ENCODE assay signal across 12 mouse cellular contexts in the genomic region with DNA sequence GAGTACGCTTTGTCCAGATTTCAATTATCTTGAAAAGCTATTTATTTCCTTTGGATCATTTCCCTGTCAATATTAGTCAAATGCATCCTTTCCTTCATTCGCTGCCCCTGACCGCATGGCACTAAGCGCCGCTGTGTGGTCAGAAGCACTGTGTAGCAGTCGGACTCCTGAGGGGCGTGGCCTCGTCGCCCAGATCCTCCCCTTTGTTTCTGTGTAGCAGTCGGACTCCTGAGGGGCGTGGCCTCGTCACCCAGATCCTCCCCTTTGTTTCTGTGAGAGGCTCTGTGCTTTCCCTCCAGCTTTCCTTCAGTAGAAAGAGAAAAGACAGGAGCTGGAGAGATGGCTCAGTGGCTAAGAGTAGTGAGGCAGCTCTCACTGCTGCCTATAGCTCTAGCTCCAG. TPM values are rescaled to one million over a fixed set of nuclear protein-coding genes. Genes with fewer than 3 reads are reported as not detected.
DNase-seq lines count a peak whose midpoint lies in the region; ATAC-seq lines count a peak whose summit lies in the region.
"Had no signal": no experiment of that assay in that cellular context is flagged by ENCODE, and none has a peak within 500 bp of the region (broad histone marks: within the 10 kb centered on the region; RNA-seq: fewer than 3 reads in every experiment).

No protein-coding gene starts in this region.

- H3K4me1 ChIP-seq in hindbrain, embryonic 12.5 days: no peaks in the 10 kb centered on the region
- H3K4me1 ChIP-seq in hindbrain, embryonic 16.5 days (ENCODE audit: control insufficient read depth, insufficient read depth, low read depth, low read length): no peaks in the 10 kb centered on the region
- H3K4me1 ChIP-seq in embryonic facial prominence, embryonic 10.5 days: 0 out of 2 replicates have a peak, but pooled peaks cover 5% of the 10 kb centered on the region
- H3K4me1 ChIP-seq: limb, embryonic 13.5 days had no signal

- H3K4me3 ChIP-seq in hindbrain, embryonic 12.5 days: no peak overlapping the region
- H3K4me3 ChIP-seq in hindbrain, embryonic 16.5 days (ENCODE audit: low read length): no peak overlapping the region
- H3K4me3 ChIP-seq in embryonic facial prominence, embryonic 10.5 days: no peak overlapping the region
- H3K4me3 ChIP-seq: embryonic facial prominence, embryonic 13.5 days; limb, embryonic 13.5 days had no signal

- intact Hi-C loops in left cerebral cortex, postnatal 4 days (cut with DNase I): no loop called here

- peaks cover 2% of the 10 kb centered on the region for H3K36me3 ChIP-seq in hindbrain, embryonic 12.5 days
- peaks cover 2% of the 10 kb centered on the region for H3K36me3 ChIP-seq in hindbrain, embryonic 16.5 days (ENCODE audit: control insufficient read depth, insufficient read depth, low read length)
- H3K36me3 ChIP-seq in embryonic facial prominence, embryonic 10.5 days (replicated peaks): peaks cover 32% of the 10 kb centered on the region

- 57% methylated on average over 12 of the region's 12 CpGs for WGBS in hindbrain, embryonic 12.5 days
- WGBS in hindbrain, embryonic 16.5 days: 54% methylated on average over 12 of the region's 12 CpGs
- WGBS in embryonic facial prominence, embryonic 10.5 days: 56% methylated on average over 12 of the region's 12 CpGs

- H3K27me3 ChIP-seq in hindbrain, embryonic 12.5 days: no peaks in the 10 kb centered on the region
- H3K27me3 ChIP-seq in hindbrain, embryonic 16.5 days (replicated peaks; ENCODE audit: control insufficient read depth, insufficient read depth, low read length): no peaks in the 10 kb centered on the region
- H3K27me3 ChIP-seq in embryonic facial prominence, embryonic 10.5 days (replicated peaks; ENCODE audit: low read depth, poor library complexity, severe bottlenecking): no peaks in the 10 kb centered on the region
- H3K27me3 ChIP-seq: embryonic facial prominence, embryonic 13.5 days; limb, embryonic 13.5 days had no signal

- no peak overlapping the region for H3K27ac ChIP-seq in hindbrain, embryonic 12.5 days
- H3K27ac ChIP-seq in hindbrain, embryonic 16.5 days (ENCODE audit: low read depth, low read length): no peak overlapping the region
- no peak overlapping the region for H3K27ac ChIP-seq in embryonic facial prominence, embryonic 10.5 days (replicated peaks)
- H3K27ac ChIP-seq: embryonic facial prominence, embryonic 13.5 days; limb, embryonic 13.5 days had no signal

- no peaks in the 10 kb centered on the region for H3K9me3 ChIP-seq in hindbrain, embryonic 12.5 days (replicated peaks)
- H3K9me3 ChIP-seq in hindbrain, embryonic 16.5 days (ENCODE audit: control insufficient read depth, low read length): no peaks in the 10 kb centered on the region
- no peaks in the 10 kb centered on the region for H3K9me3 ChIP-seq in embryonic facial prominence, embryonic 10.5 days
- H3K9me3 ChIP-seq: embryonic facial prominence, embryonic 13.5 days; limb, embryonic 13.5 days had no signal

- no peak overlapping the region for H3K4me2 ChIP-seq in hindbrain, embryonic 12.5 days (replicated peaks)
- H3K4me2 ChIP-seq in hindbrain, embryonic 16.5 days (ENCODE audit: low read length): no peak overlapping the region
- H3K4me2 ChIP-seq: embryonic facial prominence, embryonic 13.5 days; limb, embryonic 13.5 days had no signal

- no peak overlapping the region for H3K9ac ChIP-seq in hindbrain, embryonic 12.5 days
- H3K9ac ChIP-seq in hindbrain, embryonic 16.5 days (ENCODE audit: low read depth, low read length): no peak overlapping the region
- H3K9ac ChIP-seq: embryonic facial prominence, embryonic 13.5 days; limb, embryonic 13.5 days had no signal

- peak; percentile 50; the same call in 1 of the 2 replicates for ATAC-seq in hindbrain, embryonic 12.5 days (ENCODE audit: low FRiP score)
- no peak for ATAC-seq in hindbrain, embryonic 16.5 days
- no peak for ATAC-seq in granulocyte monocyte progenitor cell, adult 5-6 weeks (replicated peaks; ENCODE audit: poor library complexity, severe bottlenecking)

- DNase-seq in Muller cell, postnatal 12 days (ENCODE audit: inconsistent ontology term): peak; percentile 67
- DNase-seq in embryonic facial prominence, embryonic 10.5 days (ENCODE audit: low spot score): peak; percentile 55
- peak; percentile 32 for DNase-seq in lung, postnatal 10 days
- DNase-seq in left cerebral cortex, postnatal 4 days: no peak
- no peak for DNase-seq in urinary bladder, postnatal 4 days (ENCODE audit: low spot score in 2 of 2)
- DNase-seq: heart, adult 11 months; kidney, postnatal 36 days had no signal

RNA-seq across cellular contexts. Expression of gene Tpst1, which starts 23.6 kb away (rescaled TPM):
- 57.0 and 62.9 TPM in 2 replicates for polyA plus RNA-seq in hindbrain, embryonic 12.5 days (2016; fragmentation: Nextera tagmentation; extraction: Ambion mirVana)
- 58.3 and 59.2 TPM in 2 replicates for polyA plus RNA-seq in hindbrain, embryonic 16.5 days (2015; fragmentation: Nextera tagmentation; extraction: Ambion mirVana)
- polyA plus RNA-seq in embryonic facial prominence, embryonic 10.5 days (2016; fragmentation: Nextera tagmentation; extraction: Ambion mirVana): 52.3 and 55.6 TPM in 2 replicates
- total RNA-seq in left cerebral cortex, postnatal 4 days (2021): 10 to 100 TPM; 33.8 to 38.2 TPM
- total RNA-seq in granulocyte monocyte progenitor cell, adult 5-6 weeks (2014; fragmentation: Nextera tagmentation): 16.0 and 17.3 TPM in 2 replicates
- 3.4 and 7.5 TPM in 2 replicates for total RNA-seq in granulocyte monocyte progenitor cell, adult 5-6 weeks (2017)

RNA-seq across cellular contexts. Expression of gene Kctd7, which starts 47.9 kb away (rescaled TPM):
- polyA plus RNA-seq in hindbrain, embryonic 12.5 days (2016; fragmentation: Nextera tagmentation; extraction: Ambion mirVana): 8.7 and 10.1 TPM in 2 replicates
- polyA plus RNA-seq in hindbrain, embryonic 16.5 days (2015; fragmentation: Nextera tagmentation; extraction: Ambion mirVana): 18.9 and 19.5 TPM in 2 replicates
- polyA plus RNA-seq in embryonic facial prominence, embryonic 10.5 days (2016; fragmentation: Nextera tagmentation; extraction: Ambion mirVana): 4.7 and 5.1 TPM in 2 replicates
- 10 to 100 TPM; 17.3 to 19.7 TPM for total RNA-seq in left cerebral cortex, postnatal 4 days (2021)
- total RNA-seq in granulocyte monocyte progenitor cell, adult 5-6 weeks (2014; fragmentation: Nextera tagmentation): 3.2 and 4.4 TPM in 2 replicates
- 3.6 and 4.1 TPM in 2 replicates for total RNA-seq in granulocyte monocyte progenitor cell, adult 5-6 weeks (2017)

Comparison
In these comparisons a context has a peak if more than half of its experiments do, and no peak if none do; other contexts are left out.
1. DNase-seq: peak in Muller cell, postnatal 12 days (single experiment), embryonic facial prominence, embryonic 10.5 days (single experiment) and lung, postnatal 10 days (single experiment); none in left cerebral cortex, postnatal 4 days (single experiment) and urinary bladder, postnatal 4 days (0 of 2).